Mouse (Mus musculus): ENCODE data around the gene H3f3a. TPM values are rescaled to one million over a fixed set of nuclear protein-coding genes. Genes with fewer than 3 reads are reported as not detected.

H3f3a gene
- total and polyA plus RNA-seq, 3 experiments: 571 to 1,420 (median 715) TPM

DNA sequence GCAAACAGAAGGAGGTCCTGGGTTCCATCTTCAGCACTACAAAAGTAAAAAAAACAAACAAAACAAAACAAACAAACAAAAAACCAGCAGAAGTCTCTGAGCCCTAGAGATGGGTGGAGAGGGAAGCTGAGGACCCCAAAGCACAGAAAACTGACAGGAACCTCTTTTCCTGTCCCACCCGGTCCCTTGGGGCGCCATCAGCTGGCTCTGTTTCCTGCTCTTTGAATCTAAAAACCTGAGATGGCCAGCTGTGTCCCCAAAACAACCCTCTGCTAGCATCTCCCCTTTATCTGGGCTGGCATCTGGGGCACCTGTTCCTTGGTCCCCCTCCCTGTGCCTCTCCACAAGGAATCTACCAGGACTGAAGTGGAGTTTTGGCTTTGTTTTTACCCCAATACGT lies 11.0 kb upstream of the H3f3a start:
- no peak for DNase-seq (ENCODE audit: extremely low read depth)
- in situ Hi-C loops (cut with MboI; ENCODE audit: low pct_ligation_motif_present, low pct_unique_long_range_greater_than_20kb, low sequenced_read_pairs): no loop called here
- Histone ChIP-seq H3K27ac (ENCODE audit: insufficient read depth, low read depth) (no peak overlapping the region), H3K36me3 (replicated peaks in 1 of 2; ENCODE audit: control insufficient read depth in 1 of 2, insufficient read depth in 1 of 2, low read length in 1 of 2) (no peaks in the 10 kb centered on the region), H3K4me3 (replicated peaks in 1 of 3; ENCODE audit: low read depth in 2 of 3, low read length in 2 of 3, poor library complexity in 1 of 3) (no peak overlapping the region), H3K9ac (ENCODE audit: insufficient read depth, low read depth) (no peak overlapping the region), H3K79me2 (replicated peaks; ENCODE audit: control insufficient read depth, extremely low read depth, insufficient read depth, poor library complexity, severe bottlenecking) (no peaks in the 10 kb centered on the region), H3K27me3 (replicated peaks) (no peaks in the 10 kb centered on the region), H3K4me1 (ENCODE audit: control insufficient read depth in 1 of 2, insufficient read depth in 2 of 2) (peaks cover 1 to 27% of the 10 kb centered on the region in 2 experiments; a peak in 2 of 4 replicates), H3K4me2 (ENCODE audit: insufficient read depth, low read depth, poor library complexity, severe bottlenecking) (no peak overlapping the region), H3K9me3 (replicated peaks; ENCODE audit: low read length) (peaks cover 7% of the 10 kb centered on the region)
- dilution Hi-C loops (cut with MboI; ENCODE audit: extremely low pct_ligation_motif_present, extremely low pct_unique_long_range_greater_than_20kb, low sequenced_read_pairs): no loop called here
- TF ChIP-seq USF1 (IDR thresholded peaks at IDR 0.05; ENCODE audit: low read depth, low read length) (no peak), TCF12 (IDR thresholded peaks at IDR 0.05; ENCODE audit: low read depth, low read length) (no peak), RCOR1 (conservative IDR thresholded peaks at IDR 0.05; ENCODE audit: low read depth, low read length) (no peak), CHD2 (IDR thresholded peaks at IDR 0.05; ENCODE audit: low read length) (no peak), ETS1 (conservative IDR thresholded peaks at IDR 0.05; ENCODE audit: low read depth, low read length) (no peak), BHLHE40 (IDR thresholded peaks at IDR 0.05; ENCODE audit: low read depth, low read length) (no peak), MAFK (IDR thresholded peaks at IDR 0.05; ENCODE audit: insufficient replicate concordance, low read length) (no peak), E2F4 (IDR thresholded peaks at IDR 0.05; ENCODE audit: insufficient replicate concordance, low read depth, low read length) (no peak), HCFC1 (IDR thresholded peaks at IDR 0.05; ENCODE audit: low read depth, low read length) (no peak), CTCF (conservative IDR thresholded peaks at IDR 0.05 in 1 of 2, IDR thresholded peaks at IDR 0.05 in 1 of 2; ENCODE audit: low read depth in 2 of 2, low read length in 2 of 2) (no peak), MAX (IDR thresholded peaks at IDR 0.05; ENCODE audit: low read length) (no peak), POLR2A (IDR thresholded peaks at IDR 0.05; ENCODE audit: low read depth, low read length) (no peak), ZKSCAN1 (IDR thresholded peaks at IDR 0.05; ENCODE audit: borderline replicate concordance, low read depth, low read length) (no peak), JUN (IDR thresholded peaks at IDR 0.05; ENCODE audit: insufficient read depth, low read depth, low read length) (no peak), SIN3A (IDR thresholded peaks at IDR 0.05; ENCODE audit: low read length) (no peak), ELF1 (IDR thresholded peaks at IDR 0.05; ENCODE audit: low read depth, low read length) (no peak), CHD1 (IDR thresholded peaks at IDR 0.05; ENCODE audit: low read depth, low read length) (no peak), ZMIZ1 (IDR thresholded peaks at IDR 0.05; ENCODE audit: low read depth, low read length) (no peak), GABPA (IDR thresholded peaks at IDR 0.05; ENCODE audit: insufficient replicate concordance, low read depth, low read length) (no peak), POLR2AphosphoS2 (IDR thresholded peaks at IDR 0.05; ENCODE audit: low read depth, low read length) (no peak)

DNA sequence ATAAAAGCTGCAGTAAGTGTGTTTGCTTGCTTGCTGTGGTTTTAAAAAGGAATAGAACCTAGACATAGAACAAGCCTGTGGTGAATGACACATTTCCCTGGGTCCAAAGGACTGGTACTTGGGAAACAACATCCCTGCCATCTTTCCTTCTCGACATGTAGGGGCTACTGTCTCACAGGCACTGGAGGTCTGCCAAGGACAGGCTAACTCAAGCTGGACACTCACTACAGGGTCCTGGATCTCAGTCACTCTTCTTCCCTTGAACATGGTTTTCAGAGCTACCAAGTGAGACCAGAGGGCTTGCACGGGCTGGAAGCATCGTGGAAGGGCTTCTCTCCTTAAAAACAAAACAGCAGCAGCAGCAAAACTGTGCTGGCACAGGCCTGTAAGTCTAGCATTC lies 10.0 kb upstream of the H3f3a start:
- Histone ChIP-seq H3K27me3 (replicated peaks) (no peaks in the 10 kb centered on the region), H3K4me3 (replicated peaks in 1 of 3; ENCODE audit: low read depth in 2 of 3, low read length in 2 of 3, poor library complexity in 1 of 3) (no peak overlapping the region), H3K79me2 (replicated peaks; ENCODE audit: control insufficient read depth, extremely low read depth, insufficient read depth, poor library complexity, severe bottlenecking) (no peaks in the 10 kb centered on the region), H3K4me1 (ENCODE audit: control insufficient read depth in 1 of 2, insufficient read depth in 2 of 2) (peaks cover 0 to 20% of the 10 kb centered on the region in 2 experiments; a peak in 2 of 4 replicates), H3K4me2 (ENCODE audit: insufficient read depth, low read depth, poor library complexity, severe bottlenecking) (no peak overlapping the region), H3K27ac (ENCODE audit: insufficient read depth, low read depth) (no peak overlapping the region), H3K9me3 (replicated peaks; ENCODE audit: low read length) (peaks cover 7% of the 10 kb centered on the region), H3K9ac (ENCODE audit: insufficient read depth, low read depth) (no peak overlapping the region), H3K36me3 (replicated peaks in 1 of 2; ENCODE audit: control insufficient read depth in 1 of 2, insufficient read depth in 1 of 2, low read length in 1 of 2) (no peaks in the 10 kb centered on the region)
- DNase-seq (ENCODE audit: extremely low read depth): no peak
- dilution Hi-C loops (cut with MboI; ENCODE audit: extremely low pct_ligation_motif_present, extremely low pct_unique_long_range_greater_than_20kb, low sequenced_read_pairs) (no loop called here), in situ Hi-C loops (cut with MboI; ENCODE audit: low pct_ligation_motif_present, low pct_unique_long_range_greater_than_20kb, low sequenced_read_pairs) (no loop called here)
- TF ChIP-seq EP300 (IDR thresholded peaks at IDR 0.05; ENCODE audit: low read length) (no peak), IRF4 (IDR thresholded peaks at IDR 0.05; ENCODE audit: low read depth, low read length) (no peak), NELFE (IDR thresholded peaks at IDR 0.05; ENCODE audit: low read depth, low read length) (no peak), MAFK (IDR thresholded peaks at IDR 0.05; ENCODE audit: insufficient replicate concordance, low read length) (no peak), NRF1 (IDR thresholded peaks at IDR 0.05; ENCODE audit: low read depth, low read length) (no peak), ZC3H11A (IDR thresholded peaks at IDR 0.05; ENCODE audit: low read depth, low read length) (no peak), BHLHE40 (IDR thresholded peaks at IDR 0.05; ENCODE audit: low read depth, low read length) (no peak), SIN3A (IDR thresholded peaks at IDR 0.05; ENCODE audit: low read length) (no peak), ZKSCAN1 (IDR thresholded peaks at IDR 0.05; ENCODE audit: borderline replicate concordance, low read depth, low read length) (no peak), E2F4 (IDR thresholded peaks at IDR 0.05; ENCODE audit: insufficient replicate concordance, low read depth, low read length) (no peak), MAX (IDR thresholded peaks at IDR 0.05; ENCODE audit: low read length) (no peak), MXI1 (IDR thresholded peaks at IDR 0.05; ENCODE audit: low read depth, low read length) (no peak), CTCF (conservative IDR thresholded peaks at IDR 0.05 in 1 of 2, IDR thresholded peaks at IDR 0.05 in 1 of 2; ENCODE audit: low read depth in 2 of 2, low read length in 2 of 2) (no peak)

All from CH12.LX (cell line).